Mouse (Mus musculus): ENCODE measurements around the gene Stub1. TPM values are rescaled to one million over a fixed set of nuclear protein-coding genes. Genes with fewer than 3 reads are reported as not detected.

The Stub1 gene
- total RNA-seq (2014; rRNA removed; ENCODE audit: low replicate concordance): 115 and 154 TPM in 2 replicates
- polyA plus RNA-seq (2015; fragmentation: Nextera tagmentation; extraction: Ambion mirVana): 212 and 219 TPM in 2 replicates

DNA sequence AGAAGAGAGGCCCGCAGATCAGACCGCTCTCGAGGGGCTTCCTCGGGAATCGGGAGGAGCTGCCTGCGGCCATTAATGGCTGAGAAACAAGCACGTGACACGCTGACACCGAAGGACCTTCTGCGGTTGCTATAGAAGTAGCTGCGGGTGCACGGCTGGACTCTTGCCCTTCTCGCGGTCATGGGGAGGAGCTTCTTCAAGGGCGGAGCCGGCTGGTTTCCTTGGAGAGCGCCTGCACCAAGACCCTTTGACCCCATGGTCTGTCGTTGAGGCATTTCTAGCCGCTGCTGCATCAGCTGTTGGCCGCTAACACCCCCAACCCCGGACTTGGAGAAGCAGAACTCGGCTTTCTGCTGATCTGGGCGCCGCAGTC is at the start of gene Stub1:
Gene Stub1, minus strand, starts transcription at position 114 of the 373 bp plus-strand sequence.
- peak; percentile 78 for ATAC-seq (ENCODE audit: insufficient read depth, low read depth)
- Histone ChIP-seq H3K27ac (ENCODE audit: low read depth) (peak within 1 kb of the TSS; percentile 99), H3K4me1 (ENCODE audit: control insufficient read depth, insufficient read depth) (peaks cover 55% of the 10 kb centered on the region), H3K4me3 (ENCODE audit: low read depth, low read length) (peak within 1 kb of the TSS; percentile 77), H3K27me3 (ENCODE audit: control insufficient read depth, insufficient read depth, low read length) (no peaks in the 10 kb centered on the region), H3K4me2 (ENCODE audit: low read depth, low read length) (peak within 1 kb of the TSS; percentile 95), H3K9ac (replicated peaks; ENCODE audit: low read depth, low read length) (peak within 1 kb of the TSS; percentile 79), H3K9me3 (replicated peaks; ENCODE audit: control insufficient read depth, low read length) (no peaks in the 10 kb centered on the region), H3K36me3 (replicated peaks; ENCODE audit: control insufficient read depth, insufficient read depth, low read length) (peaks cover 22% of the 10 kb centered on the region)
- TF ChIP-seq CTCF (IDR thresholded peaks at IDR 0.05; ENCODE audit: low read depth) (no peak), EP300 (IDR thresholded peaks at IDR 0.05; ENCODE audit: low read depth) (peak; percentile 15; the same call in 1 of the 2 replicates)
- peak; percentile 96 for DNase-seq (ENCODE audit: low spot score)
- under 1% methylated on average over 24 of the region's 24 CpGs for WGBS

DNA sequence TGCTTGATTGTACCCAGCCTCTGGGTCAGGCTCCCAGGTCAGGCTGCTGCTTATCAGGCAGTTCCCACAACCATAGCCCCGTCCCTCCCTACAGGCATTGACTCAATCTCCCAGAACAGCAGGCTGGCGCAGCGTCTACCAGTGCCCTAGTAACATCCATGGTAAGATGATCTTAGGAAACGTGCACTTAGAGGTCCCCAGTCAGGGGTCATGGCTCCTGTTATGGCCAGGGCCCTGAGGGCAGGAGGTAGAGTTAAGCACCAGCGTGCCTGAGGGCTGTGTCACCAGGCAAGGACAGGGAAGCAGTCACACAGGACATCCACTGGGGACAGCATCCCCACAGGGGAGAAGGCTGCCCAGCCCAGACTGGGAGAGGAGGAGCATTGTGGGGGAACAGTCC is 49.1 kb upstream of the Stub1 start:
- H3K4me1 ChIP-seq (ENCODE audit: control insufficient read depth, insufficient read depth): no peaks in the 10 kb centered on the region
- TF ChIP-seq EP300 (IDR thresholded peaks at IDR 0.05; ENCODE audit: low read depth): no peak
- TF ChIP-seq CTCF (IDR thresholded peaks at IDR 0.05; ENCODE audit: low read depth): no peak
- H3K9ac ChIP-seq (replicated peaks; ENCODE audit: low read depth, low read length): no peak overlapping the region
- H3K4me3 ChIP-seq (ENCODE audit: low read depth, low read length): no peak overlapping the region
- H3K27ac ChIP-seq (ENCODE audit: low read depth): no peak overlapping the region
- no peak overlapping the region for H3K4me2 ChIP-seq (ENCODE audit: low read depth, low read length)
- peaks cover 25% of the 10 kb centered on the region for H3K36me3 ChIP-seq (replicated peaks; ENCODE audit: control insufficient read depth, insufficient read depth, low read length)
- 53% methylated on average over 5 of the region's 5 CpGs for WGBS
- no peaks in the 10 kb centered on the region for H3K27me3 ChIP-seq (ENCODE audit: control insufficient read depth, insufficient read depth, low read length)
- H3K9me3 ChIP-seq (replicated peaks; ENCODE audit: control insufficient read depth, low read length): no peaks in the 10 kb centered on the region
- DNase-seq (ENCODE audit: low spot score) (no peak), ATAC-seq (ENCODE audit: insufficient read depth, low read depth) (0 out of 2 replicates have a peak, but pooled peaks have one; percentile 6)

DNA sequence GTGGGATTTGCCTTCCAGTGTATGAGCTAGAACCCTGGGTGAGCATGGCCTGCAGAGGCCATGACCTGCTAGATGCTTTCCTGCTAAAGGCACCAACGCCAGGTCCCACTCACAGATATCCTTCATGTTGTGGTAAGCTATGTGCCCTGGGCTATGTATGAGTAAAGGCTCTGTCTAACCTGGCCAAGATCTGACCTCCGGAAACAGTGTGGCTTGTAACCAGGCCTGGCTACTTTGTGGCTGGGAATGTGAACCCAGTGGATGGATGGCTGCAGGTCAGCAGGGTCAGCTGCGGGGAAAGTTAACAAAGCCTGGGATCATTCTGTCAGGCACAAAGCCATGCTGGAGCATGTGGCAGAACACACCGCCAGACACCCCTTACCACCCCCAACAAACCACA is 48.5 kb upstream of the Stub1 start:
- no peak overlapping the region for H3K27ac ChIP-seq (ENCODE audit: low read depth)
- TF ChIP-seq EP300 (IDR thresholded peaks at IDR 0.05; ENCODE audit: low read depth) (no peak), CTCF (IDR thresholded peaks at IDR 0.05; ENCODE audit: low read depth) (no peak)
- H3K4me2 ChIP-seq (ENCODE audit: low read depth, low read length): no peak overlapping the region
- H3K4me3 ChIP-seq (ENCODE audit: low read depth, low read length): no peak overlapping the region
- no peak overlapping the region for H3K9ac ChIP-seq (replicated peaks; ENCODE audit: low read depth, low read length)
- no peaks in the 10 kb centered on the region for H3K4me1 ChIP-seq (ENCODE audit: control insufficient read depth, insufficient read depth)
- H3K27me3 ChIP-seq (ENCODE audit: control insufficient read depth, insufficient read depth, low read length): no peaks in the 10 kb centered on the region
- H3K36me3 ChIP-seq (replicated peaks; ENCODE audit: control insufficient read depth, insufficient read depth, low read length): peaks cover 25% of the 10 kb centered on the region
- 66% methylated on average over 4 of the region's 4 CpGs for WGBS
- ATAC-seq (ENCODE audit: insufficient read depth, low read depth): no peak
- H3K9me3 ChIP-seq (replicated peaks; ENCODE audit: control insufficient read depth, low read length): no peaks in the 10 kb centered on the region
- DNase-seq (ENCODE audit: low spot score): no peak

DNA sequence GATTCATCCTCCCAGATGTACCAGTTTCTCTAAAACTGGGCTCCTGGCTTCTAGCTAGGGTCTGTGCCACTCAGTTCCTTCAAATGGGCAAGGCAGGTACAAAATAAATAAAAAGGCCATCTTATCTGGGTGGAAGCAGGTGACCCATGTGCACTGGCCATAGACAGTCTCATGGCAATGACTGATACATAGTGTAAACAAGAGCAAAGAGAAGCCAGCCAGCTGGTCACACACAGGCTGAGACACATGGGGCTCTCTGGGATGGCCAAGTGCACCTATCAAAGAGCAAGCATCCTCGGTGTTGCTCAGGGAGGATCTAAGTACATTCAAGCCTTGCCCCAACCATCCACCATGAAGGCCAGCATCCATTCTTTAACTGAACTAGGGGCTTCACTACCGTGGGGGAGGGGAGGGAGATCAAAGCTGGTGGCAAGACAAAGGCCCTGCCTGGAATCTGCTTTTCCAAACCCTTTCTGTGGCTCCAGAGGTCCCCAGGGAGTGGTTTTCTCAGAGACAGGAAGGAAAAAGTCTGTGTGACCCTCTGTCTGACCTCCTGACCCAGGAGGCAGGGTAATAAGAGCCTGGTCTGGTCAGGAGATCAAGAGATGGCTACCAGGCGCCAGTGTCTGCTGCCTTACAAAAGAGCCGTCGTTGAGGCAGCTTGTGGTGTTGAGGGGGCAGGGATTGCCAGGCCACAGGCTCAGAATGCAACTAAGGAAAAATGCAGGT is 47.9 kb upstream of the Stub1 start:
- WGBS: 25% methylated on average over 5 of the region's 5 CpGs
- Histone ChIP-seq H3K27me3 (ENCODE audit: control insufficient read depth, insufficient read depth, low read length) (no peaks in the 10 kb centered on the region), H3K27ac (ENCODE audit: low read depth) (no peak overlapping the region), H3K9me3 (replicated peaks; ENCODE audit: control insufficient read depth, low read length) (no peaks in the 10 kb centered on the region), H3K4me2 (ENCODE audit: low read depth, low read length) (no peak overlapping the region), H3K4me1 (ENCODE audit: control insufficient read depth, insufficient read depth) (peaks cover 5% of the 10 kb centered on the region; the same call in 1 of the 2 replicates), H3K9ac (replicated peaks; ENCODE audit: low read depth, low read length) (no peak overlapping the region), H3K4me3 (ENCODE audit: low read depth, low read length) (no peak overlapping the region), H3K36me3 (replicated peaks; ENCODE audit: control insufficient read depth, insufficient read depth, low read length) (peaks cover 25% of the 10 kb centered on the region)
- ATAC-seq (ENCODE audit: insufficient read depth, low read depth) (no peak), DNase-seq (ENCODE audit: low spot score) (no peak)
- TF ChIP-seq EP300 (IDR thresholded peaks at IDR 0.05; ENCODE audit: low read depth) (no peak), CTCF (IDR thresholded peaks at IDR 0.05; ENCODE audit: low read depth) (no peak)

DNA sequence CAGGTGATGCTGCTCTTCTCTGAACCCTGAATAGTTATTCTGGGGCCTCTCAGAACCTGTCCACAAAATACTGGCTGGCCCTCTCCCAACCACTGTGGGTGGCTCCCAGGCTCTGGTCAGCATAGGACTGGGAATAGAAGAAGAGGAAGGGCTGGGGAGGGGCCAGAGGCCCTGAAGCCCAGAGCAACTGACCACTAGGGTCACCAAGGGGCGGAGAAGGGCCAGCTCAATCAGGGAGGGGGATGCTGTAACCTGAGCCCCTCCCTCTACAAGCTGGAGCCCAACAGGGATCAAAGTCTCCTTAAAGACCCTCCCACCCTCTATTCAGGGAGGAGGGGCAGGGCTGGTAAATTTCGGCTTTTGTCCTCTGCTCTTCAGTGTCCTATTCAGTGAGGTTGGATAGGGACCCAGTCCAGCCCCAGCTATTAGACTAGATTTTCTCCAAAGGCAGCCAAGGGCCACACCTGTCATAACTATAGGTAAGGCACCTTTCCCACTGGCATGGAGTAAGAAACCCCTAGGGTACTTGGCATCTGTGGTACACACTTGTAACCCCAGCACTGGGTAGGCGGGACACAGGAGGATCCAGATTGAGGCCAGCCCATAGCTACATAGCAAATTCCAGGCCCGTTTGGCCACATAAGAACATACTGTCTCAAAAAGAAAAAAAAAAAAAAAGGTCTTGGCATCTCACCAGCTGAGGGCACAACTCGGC is 47.1 kb upstream of the Stub1 start, which contains the start of gene Wfikkn1:
Gene Wfikkn1, minus strand, starts transcription at position 663 of the 715 bp plus-strand sequence.
- Histone ChIP-seq H3K4me1 (ENCODE audit: control insufficient read depth, insufficient read depth) (peaks cover 10% of the 10 kb centered on the region; the same call in 1 of the 2 replicates), H3K27me3 (ENCODE audit: control insufficient read depth, insufficient read depth, low read length) (no peaks in the 10 kb centered on the region), H3K9ac (replicated peaks; ENCODE audit: low read depth, low read length) (no peak within 1 kb of the TSS), H3K27ac (ENCODE audit: low read depth) (no peak within 1 kb of the TSS), H3K4me3 (ENCODE audit: low read depth, low read length) (no peak within 1 kb of the TSS), H3K4me2 (ENCODE audit: low read depth, low read length) (no peak within 1 kb of the TSS), H3K9me3 (replicated peaks; ENCODE audit: control insufficient read depth, low read length) (no peaks in the 10 kb centered on the region), H3K36me3 (replicated peaks; ENCODE audit: control insufficient read depth, insufficient read depth, low read length) (peaks cover 25% of the 10 kb centered on the region)
- DNase-seq (ENCODE audit: low spot score): no peak
- TF ChIP-seq CTCF (IDR thresholded peaks at IDR 0.05; ENCODE audit: low read depth) (no peak), EP300 (IDR thresholded peaks at IDR 0.05; ENCODE audit: low read depth) (no peak)
- WGBS: 65% methylated on average over 5 of the region's 5 CpGs
- no peak for ATAC-seq (ENCODE audit: insufficient read depth, low read depth)
